Mouse (Mus musculus) lung, adult 10 weeks (tissue): Measurements from ENCODE around the gene Sec16a. TPM values are rescaled to one million over a fixed set of nuclear protein-coding genes. Genes with fewer than 3 reads are reported as not detected.

ENCODE experiments used
- polyA plus RNA-seq: library from polyadenylated mRNA; stranded (reverse); fragments of 350-450 nt; fragmentation: Illumina TruSeq; extraction: RNeasy Lipid Tissue Mini Kit (QIAGEN cat#74804); gene quantifications from one replicate; pipeline ENCODE4 v1.2.3, GENCODE M21; 2014; ENCODE audit warnings: low read depth, low replicate concordance; ENCODE audit not compliant: insufficient read depth

Sec16a gene
- polyA plus RNA-seq: 13.3 TPM

DNA sequence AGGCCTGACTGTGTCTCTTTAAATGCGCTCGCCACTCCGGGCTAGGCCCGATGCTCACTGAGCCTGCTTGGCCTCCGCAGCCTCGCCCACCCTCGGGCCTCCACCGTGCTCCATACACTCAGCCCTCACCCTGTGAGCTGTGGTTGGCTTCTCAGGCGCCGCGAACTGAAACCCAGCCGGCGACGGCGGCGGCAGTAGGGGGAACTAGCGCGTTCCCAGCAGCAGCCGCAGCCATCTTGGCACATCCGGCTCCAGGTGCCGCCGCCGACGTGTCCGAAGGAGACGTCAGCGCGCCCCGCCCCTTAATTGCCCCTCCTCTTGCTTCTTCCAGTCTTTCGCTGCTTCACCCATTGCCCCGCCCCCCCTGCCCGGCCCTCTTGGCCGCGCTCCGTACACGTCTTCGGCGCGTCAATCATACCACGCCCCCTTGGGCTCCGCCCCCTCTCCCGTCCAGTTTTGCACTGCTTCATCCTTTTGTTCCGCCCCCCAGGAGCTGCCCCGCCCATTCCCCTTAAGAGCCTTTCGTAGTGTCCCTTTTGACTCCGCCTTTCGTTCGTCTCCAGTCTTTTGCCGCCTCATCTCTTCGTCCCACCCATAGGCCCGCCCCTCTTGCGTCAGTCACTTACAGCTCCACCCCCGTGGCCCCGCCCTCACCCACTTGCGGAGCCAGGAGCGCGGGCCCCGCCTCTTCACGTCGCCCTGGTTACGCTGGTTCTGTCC is at the start of gene Sec16a:
Sec16a (minus strand) TSS at position 271 of the 720 bp plus-strand sequence.

DNA sequence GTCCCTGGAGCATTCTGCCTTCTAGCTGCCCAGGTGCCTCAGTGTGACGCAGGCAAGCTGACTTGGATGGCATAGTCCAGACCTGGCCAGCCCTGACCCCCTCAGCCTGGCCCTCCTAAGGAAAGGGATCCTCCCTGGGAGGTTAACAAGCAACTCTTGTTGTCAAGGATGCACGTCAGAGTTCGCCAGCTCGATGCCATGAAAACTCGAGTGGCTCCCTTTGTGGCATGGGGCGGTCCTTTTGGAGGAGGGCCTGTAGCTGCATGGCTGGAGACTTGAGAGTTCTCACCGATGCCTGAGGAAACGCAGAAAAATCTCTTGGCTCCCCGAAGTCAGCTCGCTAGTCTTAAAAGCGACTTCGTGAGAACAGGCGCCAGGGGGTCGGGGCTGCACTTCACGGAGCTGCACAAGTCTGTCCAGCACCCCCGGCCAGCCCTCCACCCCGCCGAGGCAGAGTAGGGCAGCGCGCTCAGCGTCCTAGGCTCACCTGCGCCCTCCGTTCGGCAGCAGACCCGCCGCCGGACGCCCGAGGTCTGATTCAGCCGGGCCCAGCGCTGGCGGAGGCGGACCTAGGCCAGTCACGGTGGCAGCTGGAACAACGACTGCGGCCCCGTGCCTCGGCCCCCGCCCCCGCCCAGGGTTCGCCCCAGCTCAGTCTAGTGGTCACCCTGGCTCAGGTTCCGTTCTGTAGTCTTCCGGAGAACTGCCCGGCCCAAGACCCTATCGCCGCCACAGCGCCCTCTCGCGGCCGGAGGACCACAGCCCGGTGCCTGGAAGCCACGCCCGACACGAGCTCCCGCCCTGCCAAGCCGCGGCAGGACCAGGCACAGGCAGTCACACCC is 36.3 kb downstream of the Sec16a start, which contains the start of gene Inpp5e:
Inpp5e (minus strand) TSS at position 689 of the 842 bp plus-strand sequence.

DNA sequence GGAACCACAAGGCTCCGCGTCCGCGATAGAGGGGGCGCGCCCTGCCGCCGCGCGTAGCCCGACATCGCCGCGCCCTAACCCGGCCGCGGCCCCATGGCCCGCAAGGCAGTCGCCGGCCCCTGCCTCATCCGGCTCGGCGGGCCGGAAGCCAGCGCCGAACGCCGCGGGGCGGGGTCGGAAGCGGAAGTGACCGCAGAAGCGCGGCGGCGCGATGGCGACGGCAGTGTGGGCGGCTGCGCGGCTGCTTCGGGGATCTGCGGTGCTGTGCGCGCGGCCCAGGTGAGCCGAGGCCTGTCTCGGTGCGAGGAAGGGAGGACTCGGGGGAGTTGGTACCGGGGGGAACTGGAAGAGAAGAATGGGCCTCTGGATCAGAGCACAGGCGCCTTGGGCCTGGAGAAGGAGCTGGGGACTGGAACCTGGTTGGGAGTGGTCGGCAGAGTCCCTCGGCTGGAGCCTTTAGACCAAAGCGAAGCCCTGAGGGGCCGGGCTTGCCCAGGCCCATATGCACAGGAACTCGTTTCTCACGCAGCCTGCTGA is 55.8 kb downstream of the Sec16a start, which contains the start of the genes Entr1 and Pmpca:
Entr1 (minus strand) TSS at position 163 of the 537 bp plus-strand sequence.
Pmpca (plus strand) TSS at position 186 of the 537 bp plus-strand sequence.

DNA sequence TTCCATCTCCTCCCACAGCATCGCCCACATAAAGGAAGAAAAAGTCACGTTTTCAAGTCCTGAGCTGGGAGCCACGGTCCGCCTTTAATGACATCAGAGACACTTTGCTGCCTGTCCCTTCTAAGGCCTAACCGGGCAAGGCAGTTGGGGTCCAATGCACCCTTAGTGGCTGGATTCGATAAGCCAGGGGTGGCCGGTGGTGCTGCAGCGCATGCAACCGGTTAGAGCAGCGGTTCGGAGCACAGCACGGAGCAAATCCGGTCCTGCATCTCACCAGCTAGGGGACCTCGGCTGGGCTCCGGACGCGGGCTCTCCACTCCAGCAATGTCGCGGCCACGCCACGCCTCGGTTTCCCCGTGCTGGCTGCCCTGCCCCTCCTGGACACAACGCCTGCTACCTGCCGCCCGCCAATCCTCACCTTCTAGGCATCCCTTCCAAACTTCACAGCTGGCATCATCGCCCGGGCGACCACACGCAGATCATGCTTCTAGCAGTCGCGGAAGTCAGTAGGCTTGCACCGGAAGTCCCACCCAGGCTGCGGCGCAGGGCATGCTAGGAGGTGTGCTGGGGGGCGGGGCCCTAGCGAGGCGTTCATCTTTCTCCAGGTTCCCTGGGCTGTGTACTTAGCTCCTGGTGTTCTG is 64.8 kb downstream of the Sec16a start, which contains the start of gene Snapc4:
Snapc4 (minus strand) TSS at position 523 of the 641 bp plus-strand sequence.

DNA sequence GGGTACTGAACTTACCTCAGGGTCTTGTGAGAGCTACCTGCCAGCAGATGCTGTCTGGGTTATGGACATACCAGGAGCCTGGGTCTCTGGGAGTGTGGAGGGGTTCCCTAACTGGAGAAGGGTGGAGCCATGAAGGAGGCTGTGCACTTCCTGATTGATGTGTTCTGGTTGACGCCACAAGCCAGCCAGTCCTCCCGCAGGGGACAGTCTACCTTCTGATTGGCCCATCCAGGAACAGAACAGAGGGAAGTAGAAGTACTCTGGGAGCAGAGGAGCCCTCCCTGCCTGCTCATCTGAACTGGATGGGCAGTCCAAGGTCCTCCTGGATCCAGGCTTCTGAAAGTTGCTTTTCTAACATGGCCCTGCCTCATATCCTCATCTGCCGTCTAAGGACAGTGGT is 84.2 kb downstream of the Sec16a start, which contains the start of gene Card9:
Card9 (minus strand) TSS at position 147 of the 400 bp plus-strand sequence.

Other genes starting within 250 kb of the Sec16a start
- not detected for gene Lhx3, start 236.9 kb downstream of the Sec16a start, polyA plus RNA-seq
- gene Qsox2, start 207.7 kb downstream of the Sec16a start, polyA plus RNA-seq: 12.8 TPM
- gene Ccdc187, start 150.7 kb downstream of the Sec16a start, polyA plus RNA-seq: 2.1 TPM
- 14.2 TPM for gene Gpsm1, start 129.7 kb downstream of the Sec16a start, polyA plus RNA-seq
- gene Dnlz, start 93.1 kb downstream of the Sec16a start, polyA plus RNA-seq: 10.7 TPM
- 13.2 TPM for gene Card9, start 84.3 kb downstream of the Sec16a start, polyA plus RNA-seq
- 7.8 TPM for gene Snapc4, start 64.6 kb downstream of the Sec16a start, polyA plus RNA-seq
- 49.5 TPM for gene Entr1, start 55.9 kb downstream of the Sec16a start, polyA plus RNA-seq
- 22.6 TPM for gene Pmpca, start 55.9 kb downstream of the Sec16a start, polyA plus RNA-seq
- 7.1 TPM for gene Inpp5e, start 36.0 kb downstream of the Sec16a start, polyA plus RNA-seq
- 14.9 TPM for gene Notch1, start 71.4 kb upstream of the Sec16a start, polyA plus RNA-seq
- 820 TPM for gene Egfl7, start 134.8 kb upstream of the Sec16a start, polyA plus RNA-seq
- gene Gm20532, start 141.4 kb upstream of the Sec16a start, polyA plus RNA-seq: not detected
- gene Agpat2, start 159.2 kb upstream of the Sec16a start, polyA plus RNA-seq: 51.3 TPM
- gene Fam69b, start 183.2 kb upstream of the Sec16a start, polyA plus RNA-seq: 6.8 TPM
- 0.58 TPM for gene Lcn4, start 226.1 kb upstream of the Sec16a start, polyA plus RNA-seq